Mouse (Mus musculus): ENCODE data around the gene Cyp4b1.
"Not testable (repeated sequence)": the region's sequence is repeated elsewhere in the genome, so short reads cannot be mapped to it uniquely, and the experiment has no call there.

The Cyp4b1 gene

DNA sequence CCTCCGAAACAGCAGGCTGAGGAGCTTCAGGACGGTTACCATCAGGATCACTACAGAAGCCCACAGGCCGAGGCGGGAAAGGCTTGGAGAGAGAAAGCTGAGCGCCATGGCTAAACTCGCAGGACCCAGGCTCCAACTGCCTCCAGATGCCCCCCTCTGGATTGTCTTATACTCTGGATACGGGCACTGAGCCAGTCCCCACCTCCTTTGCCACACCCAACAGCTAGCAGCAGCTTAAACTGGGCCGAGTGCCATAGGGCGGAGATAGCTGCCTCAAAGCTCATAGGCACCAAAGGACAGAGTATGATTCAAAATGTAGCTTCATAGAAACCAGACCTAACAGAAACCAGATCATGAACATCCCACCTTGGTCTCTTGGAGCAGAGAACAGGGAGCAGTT lies at the start of gene Cyp4b1:
Gene Cyp4b1, minus strand, starts transcription at position 144 of the 400 bp plus-strand sequence.
- DNase-seq: peak; percentile 81 to 91

DNA sequence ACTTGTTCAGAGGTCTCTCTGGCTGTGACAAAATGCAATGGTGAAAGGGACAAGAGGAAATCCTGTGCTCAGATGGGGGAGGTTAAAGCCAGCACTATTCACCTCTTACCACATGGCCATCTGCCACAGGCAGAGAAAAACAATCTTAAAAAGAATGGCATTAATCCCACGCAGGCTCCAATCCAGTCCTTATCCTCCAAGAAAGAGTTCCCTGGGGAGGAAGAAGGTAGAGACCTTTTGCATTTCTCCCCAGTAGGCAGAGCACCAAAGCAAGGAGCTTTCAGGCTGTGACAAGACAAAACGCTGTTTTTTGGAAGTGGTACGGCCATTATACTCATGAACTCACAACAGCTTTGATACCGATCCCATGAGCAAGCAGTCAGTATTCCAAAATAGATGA lies 38.8 kb upstream of the Cyp4b1 start:
- peak in 1 of 2 experiments; percentile 63 for DNase-seq

DNA sequence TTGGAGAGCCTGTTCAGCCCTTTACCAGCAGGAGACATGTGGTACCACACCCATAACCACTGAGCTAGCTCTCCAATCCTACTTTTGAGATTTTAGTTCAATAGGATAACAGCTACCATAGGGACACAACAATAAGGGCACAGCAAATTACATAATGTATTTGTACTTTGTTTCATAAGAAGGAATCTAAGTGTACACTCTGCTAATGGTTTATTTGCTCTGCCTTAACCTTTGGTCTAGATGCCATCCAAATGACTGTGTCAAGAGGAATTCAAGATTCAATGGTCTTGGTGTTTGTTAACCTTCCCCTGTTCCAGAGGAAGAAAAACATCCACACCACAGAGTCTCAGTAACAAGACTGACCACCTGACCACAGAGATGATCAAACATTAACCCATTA lies 11.7 kb upstream of the Cyp4b1 start:
- peak in 1 of 2 experiments; percentile 87 for DNase-seq

DNA sequence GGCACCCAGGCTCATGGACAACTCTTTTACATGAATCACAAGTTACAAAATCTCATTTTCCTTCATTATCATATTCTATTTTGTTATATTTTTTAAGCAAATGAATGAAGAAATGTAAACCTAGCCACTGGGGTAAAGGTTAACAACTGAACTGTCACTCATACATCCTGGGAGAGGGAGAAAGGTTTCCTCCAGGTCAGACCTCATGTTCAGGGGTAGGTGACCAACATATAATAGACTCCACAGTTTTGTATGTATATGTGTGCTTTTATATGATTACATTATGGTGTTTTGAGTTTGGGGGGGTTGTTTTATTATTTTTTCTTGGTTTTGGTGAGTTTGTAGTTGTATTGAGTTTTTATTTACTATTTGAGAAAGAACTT lies 10.3 kb upstream of the Cyp4b1 start:
- no peak for DNase-seq

DNA sequence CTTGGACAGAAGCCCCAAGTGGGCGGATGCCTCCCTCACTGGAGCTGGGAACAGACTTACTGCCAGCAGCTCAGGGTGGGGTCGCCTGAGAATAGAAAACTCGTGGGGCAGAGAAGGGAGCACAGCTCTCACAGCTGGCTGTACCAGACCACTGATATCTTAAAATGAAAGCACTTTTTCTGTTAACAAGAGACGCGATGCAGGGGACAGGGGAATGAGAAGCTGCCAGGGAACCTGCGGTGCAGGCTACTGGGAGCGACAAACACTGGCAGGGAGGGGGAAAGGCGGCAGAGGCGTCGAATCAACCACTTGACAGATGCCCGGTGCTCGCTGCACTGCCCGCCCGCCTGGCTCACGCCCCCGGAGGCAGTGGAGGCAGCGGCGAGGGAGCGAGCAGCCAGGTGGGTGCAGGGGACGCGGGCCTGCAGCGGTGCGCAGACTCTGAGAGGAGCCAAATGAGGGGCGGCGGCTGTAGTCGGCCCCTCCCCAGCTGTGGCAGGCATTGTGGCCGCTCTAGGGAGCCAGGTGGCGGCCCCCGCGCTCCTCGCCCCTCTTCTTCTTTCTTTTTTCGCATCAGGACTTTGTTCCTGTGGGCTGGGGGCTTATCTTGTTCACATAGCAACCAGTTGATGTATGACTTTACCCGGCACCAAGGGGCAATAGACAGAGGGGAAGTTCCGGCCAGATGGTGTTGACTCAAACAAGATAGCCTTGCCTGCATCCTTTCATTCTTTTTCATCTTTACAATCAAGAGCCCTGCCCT lies 9.8 kb upstream of the Cyp4b1 start:
- DNase-seq: peak; percentile 40 to 72

DNA sequence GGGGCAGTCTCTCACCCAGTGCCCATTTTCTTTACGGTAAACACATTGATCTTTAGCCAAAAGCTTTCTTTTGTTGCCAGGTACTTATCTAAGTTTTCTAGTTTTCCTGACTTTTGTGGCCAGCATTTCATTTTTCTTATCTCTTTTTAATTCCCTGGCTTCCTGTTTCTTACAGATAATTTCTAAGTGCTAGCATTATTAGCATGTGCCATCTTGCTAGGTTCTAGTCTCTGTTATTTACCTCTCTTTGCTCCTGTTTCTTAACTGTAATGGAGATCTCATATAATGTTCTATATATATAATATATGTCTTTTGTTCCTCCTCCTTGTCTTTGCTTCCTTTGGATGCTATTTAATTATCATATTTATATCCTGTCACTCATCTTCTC lies 9.0 kb upstream of the Cyp4b1 start:
- DNase-seq: not testable (repeated sequence)

DNA sequence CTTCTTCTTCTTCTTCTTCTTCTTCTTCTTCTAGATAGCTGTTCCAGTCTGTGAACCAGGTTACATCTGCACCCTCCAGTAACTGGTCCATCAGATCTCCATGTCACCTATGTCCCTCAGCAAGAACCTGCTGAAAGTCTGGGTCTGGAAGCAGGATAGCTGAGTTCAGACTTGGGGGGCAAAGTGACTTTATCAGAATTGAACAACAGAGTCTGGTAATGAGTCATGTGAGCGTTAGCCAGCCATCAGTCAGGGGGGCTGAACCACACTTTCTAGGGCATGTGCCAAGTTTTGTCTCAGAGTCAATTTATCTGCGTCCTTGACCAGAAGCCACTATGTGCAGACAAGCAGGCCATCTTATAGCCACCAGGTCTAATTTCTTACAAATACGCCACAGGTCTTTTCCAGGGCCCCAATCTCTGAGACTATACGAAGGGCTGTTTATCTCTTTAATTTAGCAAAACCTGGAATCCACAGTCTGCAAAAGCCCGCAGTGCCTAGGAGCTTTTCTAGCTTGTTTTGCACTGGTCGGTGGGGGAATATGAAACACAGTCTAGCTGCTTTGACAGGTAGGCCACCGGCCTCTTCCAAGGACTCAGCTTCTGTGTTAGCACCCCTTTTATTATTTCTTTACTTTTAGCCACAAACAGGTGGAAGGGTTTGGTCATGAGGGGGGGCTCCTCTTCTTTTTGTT lies 8.5 kb upstream of the Cyp4b1 start:
- not testable (repeated sequence) for DNase-seq

DNA sequence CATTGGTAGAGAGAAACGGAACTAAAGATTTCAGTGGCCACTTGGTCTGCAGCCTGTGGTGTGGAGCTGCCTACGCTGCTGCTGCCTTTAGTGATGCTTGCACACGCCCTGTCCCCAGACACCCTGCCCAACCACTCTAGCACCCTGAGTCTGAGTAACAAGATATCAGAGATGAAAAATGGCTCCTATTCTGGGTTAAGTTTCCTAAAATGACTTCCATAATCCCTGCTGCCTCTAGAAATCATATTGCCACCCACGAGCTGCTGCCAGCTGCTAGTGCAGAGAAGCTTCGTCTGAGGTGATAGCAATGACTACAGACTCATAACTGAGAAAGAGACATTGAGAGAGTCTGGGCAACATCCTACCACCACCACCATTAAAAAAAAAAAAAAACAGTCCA lies 3.3 kb upstream of the Cyp4b1 start:
- DNase-seq: no peak

DNA sequence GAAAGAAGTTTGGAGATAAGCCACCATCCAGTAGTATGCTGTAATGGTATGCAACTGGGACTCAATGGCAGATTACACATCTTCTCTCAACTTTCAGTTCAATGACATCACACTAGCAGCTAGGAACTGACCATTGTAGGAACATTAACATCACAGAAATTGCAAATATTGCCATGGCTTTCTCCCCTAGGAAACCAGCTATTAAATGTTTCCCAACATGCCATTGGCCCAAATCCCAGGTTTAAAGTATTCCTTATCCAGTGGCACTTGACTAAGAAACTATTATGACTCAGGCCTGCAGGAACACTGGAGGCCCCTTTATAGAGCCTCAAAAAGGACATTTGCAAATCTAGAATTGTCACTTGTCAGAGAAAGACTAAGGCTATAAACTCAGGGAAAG lies 1.8 kb upstream of the Cyp4b1 start:
- no peak for DNase-seq

DNA sequence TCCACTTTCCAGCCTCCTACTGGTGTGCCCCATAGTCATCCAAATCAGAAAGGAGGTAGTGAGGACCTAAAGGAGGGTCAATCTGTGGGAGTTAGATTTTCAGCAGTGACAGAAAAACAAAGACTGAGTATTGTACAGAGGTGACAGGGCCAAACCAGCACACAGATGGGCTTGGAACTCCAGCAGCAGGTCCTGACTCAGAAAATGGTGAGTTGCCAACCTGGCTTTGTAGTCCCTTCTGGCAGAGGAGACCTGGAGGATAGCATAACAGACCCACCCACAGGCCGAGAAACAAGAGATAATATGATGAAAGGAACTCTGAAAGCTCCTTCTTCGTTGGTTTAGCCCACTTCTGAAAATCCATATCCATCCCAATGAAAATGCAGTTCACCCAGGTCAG lies 1.2 kb upstream of the Cyp4b1 start:
- no peak for DNase-seq

DNA sequence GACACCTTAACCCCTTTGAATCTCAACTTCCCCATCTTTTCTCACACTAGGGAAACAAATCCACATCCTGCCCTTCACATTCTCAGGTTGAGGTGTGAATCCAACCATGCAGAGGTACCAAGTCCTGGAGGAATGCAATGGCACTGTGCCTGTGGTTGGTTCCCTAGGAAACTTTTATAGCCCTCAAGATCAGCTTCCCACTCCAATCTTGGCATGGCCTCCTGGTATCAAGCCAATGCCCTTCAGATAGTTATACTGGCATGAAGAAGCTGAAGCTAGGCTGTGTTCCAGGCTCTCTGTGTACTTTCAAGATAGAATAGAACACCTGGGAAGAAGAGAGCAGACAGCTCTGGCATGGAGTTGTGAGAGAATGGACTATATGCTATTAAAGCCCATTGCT lies 2.2 kb downstream of the Cyp4b1 start:
- DNase-seq: peak; percentile 89 to 91

DNA sequence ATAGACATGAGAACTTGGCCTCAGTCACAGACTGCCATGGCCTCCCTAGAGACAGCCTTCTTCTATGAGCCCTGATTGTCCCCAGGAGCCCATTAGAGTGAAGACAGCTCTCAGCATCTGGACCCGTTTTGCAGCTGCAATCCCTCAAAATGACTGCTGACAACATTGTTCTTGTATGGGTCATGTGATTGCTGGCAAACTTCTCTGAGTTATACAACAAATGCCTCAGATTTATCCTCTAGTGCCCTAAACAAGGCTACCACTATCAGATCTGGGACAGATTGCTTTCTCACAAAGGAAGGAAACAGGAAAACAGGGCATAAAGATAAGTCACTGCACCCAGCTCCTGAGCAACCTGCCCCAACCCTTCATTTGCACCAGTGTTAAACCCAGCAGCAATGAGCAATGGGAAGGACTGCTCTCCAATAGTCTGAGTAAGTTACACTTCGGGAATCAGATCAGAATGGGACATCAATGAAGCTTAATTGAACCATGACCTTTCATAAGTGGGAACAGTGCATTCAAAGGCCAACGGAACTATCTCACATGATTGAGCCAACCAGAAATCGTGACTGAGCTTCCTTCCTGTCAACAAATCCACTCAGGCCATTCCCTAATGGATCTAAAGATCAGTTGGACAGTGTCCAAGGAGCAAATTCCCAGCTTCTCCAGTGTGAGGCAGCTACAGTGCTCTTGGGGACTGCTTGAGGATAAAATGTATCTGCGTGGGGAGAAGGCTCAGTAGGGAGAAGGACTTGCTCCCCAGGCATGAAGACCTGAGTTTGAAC lies 4.4 kb downstream of the Cyp4b1 start:
- peak; percentile 82 to 93 for DNase-seq

DNA sequence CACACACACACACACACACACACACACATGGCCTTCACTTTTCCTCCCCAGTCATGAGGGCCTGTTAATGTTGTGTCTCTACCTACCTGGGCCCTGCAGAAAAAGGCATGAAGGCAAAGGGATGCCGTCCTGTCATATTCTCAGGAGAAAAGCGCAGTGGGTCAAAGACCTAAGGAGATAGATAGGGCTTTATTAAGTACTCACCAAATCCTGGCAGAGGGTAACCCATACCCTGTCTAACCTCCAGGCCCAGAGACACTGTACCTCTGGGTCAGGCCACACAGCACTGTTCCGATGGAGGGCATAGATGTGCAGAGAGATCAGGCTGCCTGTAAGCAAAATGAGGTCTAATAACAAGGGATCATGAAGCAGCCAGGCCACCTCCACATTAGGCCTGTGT lies 22.0 kb downstream of the Cyp4b1 start:
- DNase-seq: not testable (repeated sequence)

DNA sequence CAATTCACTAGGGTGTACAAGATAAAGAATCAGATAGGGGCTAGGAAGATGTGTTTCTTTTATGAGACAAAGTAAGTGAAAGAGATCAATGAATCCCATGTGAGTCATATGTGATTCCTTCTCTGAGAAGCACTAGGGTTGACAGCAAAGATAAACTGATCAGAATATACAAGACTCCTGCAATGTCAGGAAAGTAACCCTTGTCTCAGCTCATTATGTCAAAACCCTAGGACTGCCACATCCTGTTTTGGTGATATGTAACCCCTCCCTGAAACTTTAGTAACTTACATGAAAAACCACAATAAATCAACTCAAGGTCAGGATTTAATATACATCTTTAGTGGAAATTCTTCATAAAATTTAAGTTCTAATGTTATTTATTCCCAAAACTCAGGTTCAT lies 33.5 kb downstream of the Cyp4b1 start:
- DNase-seq: no peak

DNA sequence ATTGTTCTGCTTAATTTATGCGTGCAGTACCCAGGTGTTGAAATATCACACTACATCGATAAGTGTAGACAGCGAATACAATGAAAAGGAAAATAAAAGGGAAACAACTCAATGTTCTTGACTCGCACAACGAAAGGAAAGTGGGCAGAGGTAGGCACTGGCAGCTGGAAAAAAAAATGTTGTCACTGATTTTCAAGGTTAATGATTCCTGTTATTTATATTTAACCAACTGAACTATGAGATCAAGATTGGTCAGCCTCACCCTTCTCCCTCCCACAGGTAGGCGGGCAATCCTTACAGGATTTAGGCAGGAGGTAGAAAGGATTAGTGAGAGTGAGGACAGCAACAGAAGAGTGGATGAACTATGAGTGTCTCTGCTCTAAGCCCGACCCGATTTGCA lies 46.9 kb downstream of the Cyp4b1 start, which contains the start of gene Cyp4a32:
Gene Cyp4a32, plus strand, starts transcription at position 359 of the 400 bp plus-strand sequence.
- peak in 1 of 2 experiments; percentile 29 for DNase-seq

DNA sequence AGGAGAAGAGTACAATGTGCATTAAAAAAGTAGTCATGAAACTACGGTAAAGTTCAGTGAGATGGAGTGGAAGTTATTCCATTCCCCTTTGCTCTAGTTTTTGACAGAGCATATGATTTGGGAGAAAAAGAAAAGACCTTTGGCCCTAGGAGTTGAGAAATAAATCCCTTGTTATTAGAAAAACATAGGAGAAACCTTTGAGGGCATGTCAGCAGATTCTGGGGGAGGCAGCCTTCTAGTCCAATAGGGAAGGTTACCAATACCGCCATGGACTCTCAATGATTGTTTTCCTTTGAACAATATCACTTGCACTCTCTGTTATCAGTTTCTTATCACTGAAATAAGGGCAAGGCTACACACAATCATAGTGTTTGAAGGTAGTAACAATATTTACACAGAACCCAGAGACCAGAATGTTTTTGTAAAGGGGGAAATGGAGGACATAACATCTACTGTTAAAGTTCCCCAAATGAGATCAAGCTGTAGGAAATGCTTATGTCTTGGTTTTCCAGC lies 50.6 kb downstream of the Cyp4b1 start:
- no peak for DNase-seq

DNA sequence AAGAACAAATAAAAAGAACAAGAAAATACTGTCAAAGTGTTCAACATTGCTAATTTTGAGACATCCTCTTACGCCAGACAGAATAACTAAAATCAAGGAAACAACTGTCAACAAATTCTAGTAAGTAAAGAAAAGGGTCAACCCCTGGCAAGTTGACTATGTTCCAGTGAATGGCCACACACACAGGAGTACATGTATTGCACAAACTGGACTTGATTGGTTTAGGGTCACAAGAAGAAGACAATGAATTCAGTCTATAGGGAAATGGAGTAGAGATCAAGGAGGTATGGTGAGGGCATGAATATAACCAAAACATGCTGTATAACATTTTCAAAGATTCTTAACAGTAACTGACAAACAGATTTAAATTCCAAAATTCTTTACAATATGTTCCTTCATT lies 51.2 kb downstream of the Cyp4b1 start:
- no peak for DNase-seq

DNA sequence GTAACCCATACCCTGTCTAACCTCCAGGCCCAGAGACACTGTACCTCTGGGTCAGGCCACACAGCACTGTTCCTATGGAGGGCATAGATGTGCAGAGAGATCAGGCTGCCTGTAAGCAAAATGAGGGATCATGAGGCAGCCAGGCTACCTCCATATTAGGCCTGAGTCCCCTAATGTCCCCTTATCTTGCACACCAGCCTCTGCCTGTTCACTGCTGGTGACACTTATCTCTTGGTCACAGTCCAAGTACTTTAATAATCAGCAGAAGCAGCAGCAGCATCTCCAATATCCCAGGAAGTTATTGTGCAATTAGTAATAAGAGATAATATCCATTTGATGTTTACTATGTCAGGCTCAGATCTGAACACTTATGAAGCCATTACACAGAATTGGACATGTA lies 64.5 kb downstream of the Cyp4b1 start:
- DNase-seq: no peak

DNA sequence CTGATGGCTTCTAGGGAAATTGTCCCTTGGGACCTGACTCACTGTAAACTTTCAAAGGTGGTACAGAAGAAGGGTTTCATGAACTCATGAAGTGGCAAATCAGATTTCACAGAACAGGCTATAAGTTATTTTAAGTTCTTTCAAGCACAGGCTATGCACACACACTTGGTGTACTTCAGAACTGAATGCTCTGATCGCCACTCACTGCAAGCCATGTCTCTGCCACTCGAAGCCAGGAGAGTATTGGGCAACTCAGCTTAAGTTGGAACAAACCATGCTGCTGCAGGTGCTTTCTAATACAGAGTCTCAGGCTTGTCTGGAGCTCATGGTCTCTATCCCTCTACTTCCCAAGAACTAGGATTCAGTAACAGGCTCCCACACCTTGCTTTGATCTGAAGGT lies 71.7 kb downstream of the Cyp4b1 start:
- no peak for DNase-seq

DNA sequence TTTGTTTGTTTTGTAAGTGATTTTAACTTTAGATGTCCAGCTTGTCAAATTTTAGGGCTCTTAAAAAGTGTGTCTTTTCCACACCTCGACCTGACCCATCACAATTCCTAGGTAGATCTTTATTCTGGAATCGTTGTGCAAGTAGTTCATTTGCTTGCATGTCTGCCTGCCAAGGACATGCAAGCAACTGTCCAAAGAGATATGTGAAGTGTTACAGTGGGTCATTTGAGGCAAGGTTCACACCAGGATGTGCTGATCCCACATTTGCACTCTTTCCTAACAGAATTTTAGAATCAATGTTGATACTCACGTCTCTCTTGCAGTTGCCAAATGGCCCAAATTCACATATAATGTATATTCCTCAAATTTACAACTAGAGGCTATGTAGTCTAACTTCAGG lies 72.3 kb downstream of the Cyp4b1 start:
- no peak for DNase-seq
